Mouse (Mus musculus) limb, embryonic 11.5 days (tissue): ENCODE data around the gene Bdnf. TPM values are rescaled to one million over a fixed set of nuclear protein-coding genes. Genes with fewer than 3 reads are reported as not detected.
A peak's percentile ranks its signal among the peaks of the same experiment; 100 is the strongest.

Experiments
- ATAC-seq: fragments of 200-750 bp; cut with Nextera tagmentation; 2 replicates; pipeline ENCODE4 v1.8.0; 2017; ENCODE audit warnings: low read depth; ENCODE audit not compliant: insufficient number of reproducible peaks, low FRiP score, low TSS enrichment
- DNase-seq: peaks from one replicate; pipeline ENCODE4 v3.0.0-alpha.2; 2015; ENCODE audit warnings: low spot score
- H3K27ac ChIP-seq: fragments of 300-500 bp; sonication (generic); replicated peaks from 2 replicates; pipeline ENCODE4 v1.5.1; 2014; ENCODE audit warnings: low read depth, mild to moderate bottlenecking, low read length
- H3K27me3 ChIP-seq: fragments of 300-500 bp; sonication (generic); 2 replicates; pipeline ENCODE4 v1.6.1; 2014; ENCODE audit warnings: mild to moderate bottlenecking, low read length, mixed read lengths; ENCODE audit not compliant: control insufficient read depth, insufficient read depth
- H3K36me3 ChIP-seq: fragments of 300-500 bp; sonication (generic); 2 replicates; pipeline ENCODE4 v1.6.1; 2014; ENCODE audit warnings: mild to moderate bottlenecking, low read length, moderate library complexity, mixed read lengths; ENCODE audit not compliant: control insufficient read depth, insufficient read depth
- H3K4me1 ChIP-seq: fragments of 300-500 bp; sonication (generic); 2 replicates; pipeline ENCODE4 v1.6.1; 2014; ENCODE audit warnings: low read length, mixed read lengths; ENCODE audit not compliant: control insufficient read depth, insufficient read depth
- H3K4me2 ChIP-seq: fragments of 300-500 bp; sonication (generic); 2 replicates; pipeline ENCODE4 v1.6.1; 2014; ENCODE audit warnings: low read depth, mild to moderate bottlenecking, moderate library complexity; ENCODE audit not compliant: severe bottlenecking
- H3K4me3 ChIP-seq: fragments of 300-500 bp; sonication (generic); 2 replicates; pipeline ENCODE4 v1.5.1; 2014; ENCODE audit warnings: low read depth, low read length
- H3K9ac ChIP-seq: fragments of 300-500 bp; sonication (generic); 2 replicates; pipeline ENCODE4 v1.6.1; 2014; ENCODE audit warnings: mild to moderate bottlenecking, low read length
- H3K9me3 ChIP-seq: fragments of 300-500 bp; sonication (generic); 2 replicates; pipeline ENCODE4 v1.6.1; 2016; ENCODE audit warnings: low read length; ENCODE audit not compliant: control insufficient read depth
- WGBS: fragments of 180-500 bp; shearing (Covaris S2); extraction: QIAGEN DNeasy Blood & Tissue Kit; methylation state at CpG from one replicate; pipeline ENCODE4 v1.1.7; 2014; 5-methylcytosine and 5-hydroxymethylcytosine counted together
- polyA plus RNA-seq: library from polyadenylated mRNA; unstranded; fragments of >200 nt; fragmentation: Nextera tagmentation; extraction: Ambion mirVana; gene quantifications from 2 replicates; pipeline ENCODE4 v1.2.1, GENCODE M21; 2014

The Bdnf gene
- polyA plus RNA-seq, 1 experiment from 2014 or later: 5.9 TPM

GRCm38 (mm10) chr2:109694838-109695225, 20.3 kb downstream of the Bdnf start:
- Histone ChIP-seq H3K36me3 (no peaks in the 10 kb centered on the region), H3K4me3 (peak overlapping the region; percentile 62), H3K9ac (peak overlapping the region; percentile 34), H3K27ac (no peak overlapping the region), H3K9me3 (no peaks in the 10 kb centered on the region), H3K27me3 (no peaks in the 10 kb centered on the region; the same call in 1 of the 2 replicates), H3K4me2 (peak overlapping the region; percentile 84), H3K4me1 (peaks cover 13% of the 10 kb centered on the region)
- DNase-seq: peak; percentile 93
- 0% methylated on average over 12 of the region's 12 CpGs for WGBS
- ATAC-seq: peak; percentile 71; the same call in 1 of the 2 replicates

DNA sequence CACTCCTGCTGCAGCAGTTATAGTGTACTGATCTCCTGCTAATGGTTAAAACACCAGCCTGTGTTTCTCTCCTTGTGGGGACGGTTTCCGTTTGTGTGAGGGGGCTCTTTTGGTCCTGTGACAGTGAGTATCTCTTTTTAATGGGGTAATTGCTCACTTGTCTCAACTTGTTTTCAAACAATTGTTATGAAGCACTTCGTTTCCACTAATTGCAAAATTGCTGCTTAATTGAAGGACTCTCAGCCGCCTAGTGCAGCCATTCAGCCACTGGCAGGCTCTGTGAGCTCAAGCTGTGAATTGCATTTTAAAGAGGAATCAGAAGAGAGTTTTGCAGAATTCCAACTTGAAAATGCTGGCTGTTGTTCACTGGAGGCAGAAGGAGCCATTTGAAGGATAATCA, 22.7 kb downstream of the Bdnf start:
- ATAC-seq (no peak), DNase-seq (no peak)
- H3K9me3 ChIP-seq: no peaks in the 10 kb centered on the region
- H3K36me3 ChIP-seq: no peaks in the 10 kb centered on the region
- H3K9ac ChIP-seq: no peak overlapping the region
- H3K27ac ChIP-seq: no peak overlapping the region
- H3K4me3 ChIP-seq: no peak overlapping the region
- no peaks in the 10 kb centered on the region; the same call in 1 of the 2 replicates for H3K27me3 ChIP-seq
- H3K4me2 ChIP-seq: peak overlapping the region; percentile 18; the same call in 1 of the 2 replicates
- 4% methylated on average over 4 of the region's 4 CpGs for WGBS
- H3K4me1 ChIP-seq: peaks cover 13% of the 10 kb centered on the region

DNA sequence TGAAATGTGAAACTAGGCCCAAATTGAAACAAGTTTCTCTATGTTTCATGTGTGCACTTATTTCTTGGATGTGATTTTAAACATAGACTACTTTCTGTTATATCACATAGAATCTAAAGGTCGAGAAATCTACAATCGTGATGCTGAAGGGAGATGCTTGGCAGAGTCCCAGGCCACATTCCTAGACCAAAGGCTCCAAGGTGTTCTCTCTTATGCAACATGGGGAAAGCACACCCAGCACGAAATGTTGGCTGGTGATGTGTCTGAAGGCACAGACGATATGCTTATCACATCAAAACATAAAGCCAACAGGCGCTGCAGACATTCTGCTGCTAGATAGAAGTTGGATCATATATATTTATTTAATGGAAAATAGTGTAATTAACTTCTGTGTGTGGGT, 25.8 kb downstream of the Bdnf start:
- ATAC-seq: no peak
- H3K9ac ChIP-seq: no peak overlapping the region
- H3K36me3 ChIP-seq: no peaks in the 10 kb centered on the region
- no peak overlapping the region for H3K4me3 ChIP-seq
- H3K4me1 ChIP-seq: peaks cover 6% of the 10 kb centered on the region; the same call in 1 of the 2 replicates
- no peaks in the 10 kb centered on the region for H3K9me3 ChIP-seq
- no peak overlapping the region for H3K27ac ChIP-seq
- H3K4me2 ChIP-seq: no peak overlapping the region
- 69% methylated on average over 5 of the region's 5 CpGs for WGBS
- H3K27me3 ChIP-seq: no peaks in the 10 kb centered on the region
- DNase-seq: no peak

DNA sequence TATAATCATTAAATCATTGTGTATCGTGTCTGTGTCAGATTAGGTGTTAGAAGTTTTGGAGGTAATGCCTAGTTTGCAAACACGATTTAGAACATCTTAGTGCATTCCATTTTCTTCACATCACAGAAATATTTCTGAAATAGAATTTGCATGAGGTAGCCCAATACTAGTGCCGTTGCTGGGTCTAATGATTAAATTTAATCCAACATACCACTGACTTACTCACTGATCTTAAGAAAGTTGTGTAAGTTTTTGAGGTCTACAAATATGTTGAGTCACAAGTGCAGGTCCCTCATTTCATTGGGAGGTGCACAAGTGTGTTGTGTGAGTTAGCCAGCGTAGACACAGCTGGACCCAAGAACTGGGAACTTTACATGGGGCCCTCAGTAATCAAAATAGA, 29.1 kb downstream of the Bdnf start:
- Histone ChIP-seq H3K27ac (no peak overlapping the region), H3K4me1 (no peaks in the 10 kb centered on the region), H3K9me3 (no peaks in the 10 kb centered on the region), H3K27me3 (no peaks in the 10 kb centered on the region), H3K36me3 (no peaks in the 10 kb centered on the region), H3K9ac (no peak overlapping the region), H3K4me3 (no peak overlapping the region), H3K4me2 (no peak overlapping the region)
- WGBS: 86% methylated on average over 4 of the region's 4 CpGs
- ATAC-seq: no peak
- no peak for DNase-seq

GRCm38 (mm10) chr2:109704053-109704452, 29.6 kb downstream of the Bdnf start:
- 71% methylated on average over 5 of the region's 5 CpGs for WGBS
- Histone ChIP-seq H3K4me1 (no peaks in the 10 kb centered on the region), H3K27me3 (no peaks in the 10 kb centered on the region), H3K9me3 (no peaks in the 10 kb centered on the region), H3K36me3 (no peaks in the 10 kb centered on the region), H3K4me2 (no peak overlapping the region), H3K27ac (no peak overlapping the region), H3K4me3 (no peak overlapping the region), H3K9ac (no peak overlapping the region)
- ATAC-seq: peak; percentile 27; the same call in 1 of the 2 replicates
- DNase-seq: no peak

- no peak overlapping the region for H3K4me2 ChIP-seq
- H3K9ac ChIP-seq: no peak overlapping the region
- no peaks in the 10 kb centered on the region for H3K27me3 ChIP-seq
- no peak overlapping the region for H3K4me3 ChIP-seq
- DNase-seq (no peak), ATAC-seq (no peak)
- WGBS: 88% methylated on average over 8 of the region's 8 CpGs
- H3K9me3 ChIP-seq: no peaks in the 10 kb centered on the region
- H3K27ac ChIP-seq: no peak overlapping the region
- H3K36me3 ChIP-seq: no peaks in the 10 kb centered on the region
- H3K4me1 ChIP-seq: no peaks in the 10 kb centered on the region
Measured at GRCm38 (mm10) chr2:109706524-109706923, 32.0 kb downstream of the Bdnf start.

GRCm38 (mm10) chr2:109709346-109709745, 34.8 kb downstream of the Bdnf start:
- 88% methylated on average over 7 of the region's 7 CpGs for WGBS
- Histone ChIP-seq H3K9ac (no peak overlapping the region), H3K4me3 (no peak overlapping the region), H3K9me3 (no peaks in the 10 kb centered on the region), H3K4me2 (no peak overlapping the region), H3K27me3 (no peaks in the 10 kb centered on the region), H3K4me1 (no peaks in the 10 kb centered on the region), H3K36me3 (no peaks in the 10 kb centered on the region), H3K27ac (no peak overlapping the region)
- DNase-seq (no peak), ATAC-seq (no peak)

GRCm38 (mm10) chr2:109711049-109711448, 36.5 kb downstream of the Bdnf start:
- DNase-seq (no peak), ATAC-seq (no peak)
- H3K4me1 ChIP-seq: no peaks in the 10 kb centered on the region
- H3K27me3 ChIP-seq: no peaks in the 10 kb centered on the region
- H3K4me3 ChIP-seq: no peak overlapping the region
- H3K9ac ChIP-seq: no peak overlapping the region
- H3K27ac ChIP-seq: no peak overlapping the region
- H3K36me3 ChIP-seq: no peaks in the 10 kb centered on the region
- no peaks in the 10 kb centered on the region for H3K9me3 ChIP-seq
- no peak overlapping the region for H3K4me2 ChIP-seq
- 89% methylated on average over 1 of the region's 1 CpGs for WGBS

DNA sequence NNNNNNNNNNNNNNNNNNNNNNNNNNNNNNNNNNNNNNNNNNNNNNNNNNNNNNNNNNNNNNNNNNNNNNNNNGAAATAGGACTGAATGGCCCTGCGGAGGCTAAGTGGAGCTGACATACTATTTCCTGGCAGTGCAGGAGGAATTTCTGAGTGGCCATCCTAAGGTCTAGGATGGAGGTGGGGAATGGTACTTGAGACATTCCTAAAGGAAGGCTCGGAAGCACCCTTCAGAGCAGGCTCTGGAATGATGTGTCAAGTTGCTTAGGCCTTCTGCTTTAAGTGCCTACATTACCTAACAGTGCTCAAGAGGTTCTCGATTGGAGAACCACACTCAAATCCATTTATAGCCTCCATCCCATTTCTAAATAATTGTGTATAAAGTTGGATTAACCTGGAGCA, 50.8 kb downstream of the Bdnf start:
- no peak overlapping the region for H3K27ac ChIP-seq
- DNase-seq (no peak), ATAC-seq (no peak)
- WGBS: 85% methylated on average over 3 of the region's 3 CpGs
- H3K4me1 ChIP-seq: peaks cover 3% of the 10 kb centered on the region; the same call in 1 of the 2 replicates
- H3K9ac ChIP-seq: no peak overlapping the region
- H3K27me3 ChIP-seq: no peaks in the 10 kb centered on the region
- H3K4me2 ChIP-seq: no peak overlapping the region
- no peaks in the 10 kb centered on the region for H3K36me3 ChIP-seq
- no peak overlapping the region for H3K4me3 ChIP-seq
- H3K9me3 ChIP-seq: no peaks in the 10 kb centered on the region
